Mouse (Mus musculus) CH12.LX (cell line): Measurements from ENCODE around the gene Nat9. TPM values are rescaled to one million over a fixed set of nuclear protein-coding genes. Genes with fewer than 3 reads are reported as not detected.

Source experiments
- DNase-seq: peaks from one replicate; pipeline ENCODE4 v3.0.0-alpha.2; 2013; ENCODE audit errors: extremely low read depth
- H3K27ac ChIP-seq: 2 replicates; pipeline ENCODE4 v1.5.1; 2012; ENCODE audit warnings: low read depth, mild to moderate bottlenecking, control low read depth, moderate library complexity; ENCODE audit not compliant: insufficient read depth
- H3K27me3 ChIP-seq: replicated peaks from 2 replicates; pipeline ENCODE3; 2012; ENCODE audit warnings: inconsistent platforms
- H3K36me3 ChIP-seq, 2 experiments: replicated peaks in 1 of 2; 2 replicates each; pipeline versions ENCODE3 to v1.6.1; 2012; ENCODE audit warnings: inconsistent platforms in 1 of 2, low read length in 1 of 2, mild to moderate bottlenecking in 1 of 2, mixed read lengths in 1 of 2, moderate library complexity in 1 of 2; ENCODE audit not compliant: control insufficient read depth in 1 of 2, insufficient read depth in 1 of 2
- H3K4me1 ChIP-seq, 2 experiments: 2 replicates each; pipeline ENCODE4 v1.6.1; 2012; ENCODE audit warnings: inconsistent platforms in 1 of 2, moderate library complexity in 1 of 2; ENCODE audit not compliant: insufficient read depth in 2 of 2, control insufficient read depth in 1 of 2
- H3K4me2 ChIP-seq: 2 replicates; pipeline ENCODE4 v1.6.1; 2012; ENCODE audit warnings: low read depth, mild to moderate bottlenecking, control low read depth; ENCODE audit not compliant: poor library complexity, insufficient read depth, severe bottlenecking
- H3K4me3 ChIP-seq, 3 experiments: fragments of 150-350 bp in 1 of 3; sonication (generic) in 1 of 3; replicated peaks in 1 of 3; 2 replicates each; pipeline versions ENCODE3 to v1.5.1; 2011 to 2012; ENCODE audit warnings: low read depth in 2 of 3, low read length in 2 of 3, mild to moderate bottlenecking in 2 of 3, moderate library complexity in 2 of 3, control low read depth in 1 of 3, improper control_type of control experiment in 1 of 3, inconsistent platforms in 1 of 3, mixed read lengths in 1 of 3; ENCODE audit not compliant: poor library complexity in 1 of 3
- H3K79me2 ChIP-seq: replicated peaks from 2 replicates; pipeline ENCODE4 v1.6.1; 2012; ENCODE audit warnings: mild to moderate bottlenecking, moderate library complexity; ENCODE audit not compliant: control insufficient read depth, poor library complexity, insufficient read depth, severe bottlenecking; ENCODE audit errors: extremely low read depth
- H3K9ac ChIP-seq: 2 replicates; pipeline ENCODE4 v1.6.1; 2012; ENCODE audit warnings: low read depth, mild to moderate bottlenecking, control low read depth, moderate library complexity; ENCODE audit not compliant: insufficient read depth
- H3K9me3 ChIP-seq: replicated peaks from 2 replicates; pipeline ENCODE3; 2012; ENCODE audit warnings: low read length, inconsistent platforms, mixed read lengths
- CHD2 ChIP-seq: IDR thresholded peaks from 2 replicates; pipeline ENCODE4 v1.6.1; 2011; ENCODE audit warnings: low read length, improper control_type of control experiment
- EP300 ChIP-seq: IDR thresholded peaks from 2 replicates; pipeline ENCODE4 v1.6.1; 2011; ENCODE audit warnings: low read length, improper control_type of control experiment
- ETS1 ChIP-seq: conservative IDR thresholded peaks from 2 replicates; pipeline ENCODE4 v1.6.1; 2012; ENCODE audit warnings: low read depth, mild to moderate bottlenecking, inconsistent platforms, low read length, improper control_type of control experiment, moderate library complexity
- GABPA ChIP-seq: IDR thresholded peaks from 2 replicates; pipeline ENCODE4 v1.6.1; 2012; ENCODE audit warnings: low read depth, low read length, improper control_type of control experiment, inconsistent platforms; ENCODE audit not compliant: insufficient replicate concordance
- HCFC1 ChIP-seq: IDR thresholded peaks from 2 replicates; pipeline ENCODE4 v1.6.1; 2012; ENCODE audit warnings: low read depth, mild to moderate bottlenecking, inconsistent platforms, low read length, improper control_type of control experiment
- MAZ ChIP-seq: IDR thresholded peaks from 2 replicates; pipeline ENCODE4 v1.6.1; 2012; ENCODE audit warnings: low read depth, mild to moderate bottlenecking, inconsistent platforms, low read length, improper control_type of control experiment, moderate library complexity
- MYC ChIP-seq: IDR thresholded peaks from 2 replicates; pipeline ENCODE4 v1.6.1; 2011; ENCODE audit warnings: low read depth, mild to moderate bottlenecking, improper control_type of control experiment, low read length
- NELFE ChIP-seq: IDR thresholded peaks from 2 replicates; pipeline ENCODE4 v1.6.1; 2011; ENCODE audit warnings: low read depth, low read length, improper control_type of control experiment
- NRF1 ChIP-seq: IDR thresholded peaks from 2 replicates; pipeline ENCODE4 v1.6.1; 2014; ENCODE audit warnings: low read depth, mild to moderate bottlenecking, inconsistent platforms, low read length, improper control_type of control experiment, moderate library complexity
- PAX5 ChIP-seq: IDR thresholded peaks from 2 replicates; pipeline ENCODE4 v1.6.1; 2012; ENCODE audit warnings: low read length, inconsistent platforms, mixed read lengths
- RCOR1 ChIP-seq: conservative IDR thresholded peaks from 2 replicates; pipeline ENCODE4 v1.6.1; 2012; ENCODE audit warnings: low read depth, mild to moderate bottlenecking, inconsistent platforms, low read length, improper control_type of control experiment
- UBTF ChIP-seq: IDR thresholded peaks from 2 replicates; pipeline ENCODE4 v1.6.1; 2012; ENCODE audit warnings: low read depth, mild to moderate bottlenecking, inconsistent platforms, low read length, improper control_type of control experiment, moderate library complexity
- USF1 ChIP-seq: IDR thresholded peaks from 2 replicates; pipeline ENCODE4 v1.6.1; 2014; ENCODE audit warnings: low read depth, mild to moderate bottlenecking, inconsistent platforms, low read length, improper control_type of control experiment
- USF2 ChIP-seq: conservative IDR thresholded peaks from 2 replicates; pipeline ENCODE4 v1.6.1; 2011; ENCODE audit warnings: low read depth, low read length, improper control_type of control experiment
- ZKSCAN1 ChIP-seq: IDR thresholded peaks from 2 replicates; pipeline ENCODE4 v1.6.1; 2012; ENCODE audit warnings: low read depth, inconsistent platforms, low read length, improper control_type of control experiment, borderline replicate concordance
- dilution Hi-C: fragments of 300-500 bp; cut with MboI; formaldehyde crosslinking; loops from 2 replicates; pipeline ENCODE4 v1.14.3; 2020; ENCODE audit warnings: low sequenced_read_pairs; ENCODE audit not compliant: extremely low pct_unique_long_range_greater_than_20kb, extremely low pct_ligation_motif_present
- in situ Hi-C: fragments of 300-500 bp; cut with MboI; formaldehyde crosslinking; loops from 3 replicates; pipeline ENCODE4 v1.14.3; 2019; ENCODE audit warnings: low sequenced_read_pairs, low pct_ligation_motif_present, low pct_unique_long_range_greater_than_20kb, mixed read lengths
- polyA plus RNA-seq: library from polyadenylated mRNA; unstranded; fragments of >175 nt; gene quantifications from 2 replicates; pipeline ENCODE4 v1.2.1, GENCODE M21; 2012; ENCODE audit warnings: low read depth; ENCODE audit not compliant: insufficient read length
- total RNA-seq, 2 experiments: library from RNA; depleted of rRNA; stranded (reverse); fragments of 300-350 nt in 1 of 2; fragments of >200 nt in 1 of 2; gene quantifications; 2 replicates each; pipeline ENCODE4 v1.2.3; 2012 to 2014

Nat9 gene
- total and polyA plus RNA-seq, 3 experiments, result 24.1 to 74.0 (median 30.6) TPM

GRCm38 (mm10) chr11:115194693-115195092 lies 7.0 kb upstream of the Nat9 start:
- in situ Hi-C loops, result loop anchor here (5.0 kb wide), 2 partner anchors 32 to 53 kb away; partner anchors contain the start of gene Slc9a3r1
- H3K4me1 ChIP-seq, result peaks cover 2 to 9% of the 10 kb centered on the region in 2 experiments; a peak in 2 of 4 replicates
- H3K4me2 ChIP-seq, result no peak overlapping the region
- DNase-seq, result no peak
- H3K36me3 ChIP-seq, result peaks cover 16 to 73% of the 10 kb centered on the region in 2 experiments
- no peak for TF ChIP-seq ZKSCAN1
- no peak for TF ChIP-seq RCOR1
- no peak for TF ChIP-seq GABPA
- no peak for TF ChIP-seq USF2
- TF ChIP-seq MYC, result no peak
- TF ChIP-seq EP300, result no peak
- no peak for TF ChIP-seq PAX5
- no peak for TF ChIP-seq USF1
- no peak for TF ChIP-seq CHD2
- no peak for TF ChIP-seq UBTF
- TF ChIP-seq HCFC1, result no peak
- TF ChIP-seq ETS1, result no peak
- TF ChIP-seq NELFE, result no peak
- no peak for TF ChIP-seq MAZ
- TF ChIP-seq NRF1, result no peak
- TF ChIP-seq, all 38 proteins: peak for 0
- no peak overlapping the region for H3K9ac ChIP-seq
- H3K27me3 ChIP-seq, result no peaks in the 10 kb centered on the region
- no peak overlapping the region for H3K4me3 ChIP-seq
- H3K27ac ChIP-seq, result no peak overlapping the region
- dilution Hi-C loops, result no loop called here
- H3K9me3 ChIP-seq, result no peaks in the 10 kb centered on the region
- no peaks in the 10 kb centered on the region for H3K79me2 ChIP-seq

GRCm38 (mm10) chr11:115192180-115192579 lies 4.5 kb upstream of the Nat9 start:
- Histone ChIP-seq H3K9ac (no peak overlapping the region), H3K27me3 (no peaks in the 10 kb centered on the region), H3K4me1 (peaks cover 12 to 29% of the 10 kb centered on the region in 2 experiments), H3K27ac (no peak overlapping the region), H3K4me2 (no peak overlapping the region), H3K36me3 (peaks cover 18 to 63% of the 10 kb centered on the region in 2 experiments), H3K79me2 (no peaks in the 10 kb centered on the region; the same call in 1 of the 2 replicates), H3K9me3 (no peaks in the 10 kb centered on the region), H3K4me3 (no peak overlapping the region)
- DNase-seq, result no peak
- dilution Hi-C loops, result no loop called here
- in situ Hi-C loops, result loop anchor here (5.0 kb wide), 1 partner anchor 55 kb away; no protein-coding TSS in a partner anchor
- peak; percentile 39; the same call in 1 of the 2 replicates for TF ChIP-seq USF1
- no peak for TF ChIP-seq HCFC1
